ENCODE assay signal across 12 mouse cellular contexts in the genomic region with DNA sequence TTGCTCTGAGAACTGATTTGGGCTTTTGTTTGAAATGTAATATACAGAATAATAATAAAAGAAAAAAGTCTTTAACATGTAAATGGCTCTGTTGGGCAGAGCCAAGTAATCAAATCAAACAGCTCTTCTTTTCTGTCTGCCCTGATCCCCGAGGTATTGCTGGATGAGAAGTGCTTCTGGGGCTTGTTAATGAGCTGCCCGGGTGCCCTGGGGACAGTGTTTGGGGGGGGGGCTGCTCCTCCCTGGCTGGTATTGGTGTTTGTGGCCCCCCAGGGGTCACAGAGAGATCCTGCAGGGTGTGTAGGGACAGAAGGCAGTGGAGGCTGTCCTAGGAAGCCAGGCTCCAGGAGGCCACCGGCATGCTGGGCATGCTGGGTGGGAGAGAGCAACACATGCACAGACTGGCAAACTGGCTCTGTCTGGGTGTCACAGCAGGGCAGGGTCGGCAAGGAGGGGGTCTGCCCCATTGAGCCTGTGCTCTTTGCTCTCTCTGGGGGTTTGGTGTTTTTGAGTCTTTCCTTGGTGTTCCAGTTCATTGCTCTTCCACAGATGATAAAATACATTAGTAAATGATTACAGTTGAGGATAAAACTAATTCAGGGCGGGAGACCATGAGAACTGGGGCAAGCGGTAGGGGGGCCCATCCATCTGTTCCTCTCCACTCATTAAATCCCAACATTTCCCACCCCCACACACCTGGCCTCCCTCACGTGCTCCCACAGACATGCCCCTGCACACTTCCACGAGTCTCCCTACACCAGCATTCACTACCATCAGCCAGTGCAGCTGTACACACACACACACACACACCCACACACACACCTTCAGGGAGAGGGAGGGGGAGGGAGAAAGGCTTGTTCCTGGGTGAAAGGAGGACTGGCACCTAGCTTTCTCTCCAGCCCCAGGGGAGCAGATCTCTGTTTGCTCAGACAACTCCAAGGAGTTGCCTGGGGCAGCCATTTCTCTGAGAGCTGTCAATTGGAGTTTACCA.
DNase-seq lines count a peak whose midpoint lies in the region; ATAC-seq and TF ChIP-seq lines count a peak whose summit lies in the region.
"Had no signal": no experiment of that assay in that cellular context is flagged by ENCODE, and none has a peak within 500 bp of the region (broad histone marks: within the 10 kb centered on the region; RNA-seq: fewer than 3 reads in every experiment).

No protein-coding gene starts in this region.

- H3K4me2 ChIP-seq in forebrain, embryonic 16.5 days (ENCODE audit: low read length) = no peak overlapping the region
- H3K4me2 ChIP-seq in kidney, embryonic 16.5 days (replicated peaks; ENCODE audit: low read depth, low read length) = peak overlapping the region; percentile 16
- H3K4me2 ChIP-seq in neural tube, embryonic 14.5 days (ENCODE audit: low read depth, low read length) = no peak overlapping the region
- H3K4me2 ChIP-seq: intestine, embryonic 15.5 days had no signal

- no peak overlapping the region for H3K4me3 ChIP-seq in layer of hippocampus, adult 2 months
- H3K4me3 ChIP-seq in forebrain, embryonic 16.5 days (replicated peaks; ENCODE audit: low read length) = no peak overlapping the region
- H3K4me3 ChIP-seq in kidney, embryonic 16.5 days (ENCODE audit: low read length) = no peak overlapping the region
- no peak overlapping the region for H3K4me3 ChIP-seq in neural tube, embryonic 14.5 days (ENCODE audit: low read depth, low read length)
- H3K4me3 ChIP-seq: intestine, embryonic 15.5 days had no signal

- peak overlapping the region; percentile 36; the same call in 1 of the 2 replicates for H3K27ac ChIP-seq in layer of hippocampus, adult 2 months
- H3K27ac ChIP-seq in forebrain, embryonic 16.5 days (ENCODE audit: low read length) = no peak overlapping the region
- H3K27ac ChIP-seq in kidney, embryonic 16.5 days (ENCODE audit: low read length) = peak overlapping the region; percentile 88
- no peak overlapping the region for H3K27ac ChIP-seq in neural tube, embryonic 14.5 days (ENCODE audit: low read depth, low read length)
- H3K27ac ChIP-seq: intestine, embryonic 15.5 days had no signal

- no peaks in the 10 kb centered on the region for H3K27me3 ChIP-seq in forebrain, embryonic 16.5 days (replicated peaks; ENCODE audit: control insufficient read depth, insufficient read depth, low read length)
- no peaks in the 10 kb centered on the region for H3K27me3 ChIP-seq in kidney, embryonic 16.5 days (ENCODE audit: insufficient read depth, low read length)
- H3K27me3 ChIP-seq in neural tube, embryonic 14.5 days (ENCODE audit: control insufficient read depth, insufficient read depth, low read length) = no peaks in the 10 kb centered on the region
- H3K27me3 ChIP-seq: intestine, embryonic 15.5 days had no signal

- peak in 1 of 2 experiments; percentile 44 for DNase-seq in layer of hippocampus, adult 2 months (ENCODE audit: low spot score in 2 of 2)
- DNase-seq in layer of hippocampus, postnatal 25 days (ENCODE audit: extremely low spot score in 1 of 2, low spot score in 1 of 2) = no peak
- DNase-seq in lung, postnatal 10 days = no peak
- DNase-seq in ovary, postnatal 14 days (ENCODE audit: low spot score) = no peak
- DNase-seq in testis, postnatal 14 days (ENCODE audit: low spot score) = no peak
- DNase-seq: adrenal gland, postnatal 14 days; heart, adult 11 months; thymus, postnatal 4 days had no signal

- H3K36me3 ChIP-seq in forebrain, embryonic 16.5 days (ENCODE audit: control insufficient read depth, insufficient read depth) = no peaks in the 10 kb centered on the region
- no peaks in the 10 kb centered on the region for H3K36me3 ChIP-seq in kidney, embryonic 16.5 days (ENCODE audit: insufficient read depth, low read length)
- H3K36me3 ChIP-seq in neural tube, embryonic 14.5 days (ENCODE audit: control insufficient read depth, insufficient read depth, low read length) = no peaks in the 10 kb centered on the region
- H3K36me3 ChIP-seq: intestine, embryonic 15.5 days had no signal

- peak; percentile 56 for ATAC-seq in forebrain, embryonic 16.5 days
- ATAC-seq in kidney, embryonic 16.5 days (ENCODE audit: low FRiP score, low TSS enrichment) = peak; percentile 97
- peak; percentile 72 for ATAC-seq in neural tube, embryonic 14.5 days (ENCODE audit: low read depth)
- ATAC-seq: intestine, embryonic 15.5 days had no signal

- peaks cover 11% of the 10 kb centered on the region for H3K4me1 ChIP-seq in forebrain, embryonic 16.5 days (replicated peaks; ENCODE audit: control insufficient read depth, insufficient read depth, low read length)
- H3K4me1 ChIP-seq in kidney, embryonic 16.5 days (ENCODE audit: insufficient read depth, low read length) = peaks cover 12% of the 10 kb centered on the region
- H3K4me1 ChIP-seq in neural tube, embryonic 14.5 days (ENCODE audit: control insufficient read depth, insufficient read depth, low read length) = peaks cover 16% of the 10 kb centered on the region
- H3K4me1 ChIP-seq: intestine, embryonic 15.5 days had no signal

- no peak overlapping the region for H3K9ac ChIP-seq in forebrain, embryonic 16.5 days (replicated peaks; ENCODE audit: low read depth, low read length)
- H3K9ac ChIP-seq in kidney, embryonic 16.5 days (replicated peaks; ENCODE audit: low read length) = no peak overlapping the region
- no peak overlapping the region for H3K9ac ChIP-seq in neural tube, embryonic 14.5 days (replicated peaks; ENCODE audit: low read depth, low read length)
- H3K9ac ChIP-seq: intestine, embryonic 15.5 days had no signal

- H3K9me3 ChIP-seq in forebrain, embryonic 16.5 days (ENCODE audit: control insufficient read depth, low read length) = no peaks in the 10 kb centered on the region
- no peaks in the 10 kb centered on the region for H3K9me3 ChIP-seq in kidney, embryonic 16.5 days (ENCODE audit: low read length)
- H3K9me3 ChIP-seq in neural tube, embryonic 14.5 days (ENCODE audit: control insufficient read depth, low read length) = no peaks in the 10 kb centered on the region
- H3K9me3 ChIP-seq: intestine, embryonic 15.5 days had no signal

- WGBS in forebrain, embryonic 16.5 days = 8% methylated on average over 8 of the region's 8 CpGs
- 18% methylated on average over 8 of the region's 8 CpGs for WGBS in kidney, embryonic 16.5 days
- 15% methylated on average over 8 of the region's 8 CpGs for WGBS in neural tube, embryonic 14.5 days

- TF ChIP-seq CTCF in layer of hippocampus, adult 2 months (conservative IDR thresholded peaks at IDR 0.05) = no peak

Comparison
In these comparisons a context has a peak if more than half of its experiments do, and no peak if none do; other contexts are left out.
1. H3K27ac ChIP-seq: peak in layer of hippocampus, adult 2 months (single experiment) and kidney, embryonic 16.5 days (single experiment); none in forebrain, embryonic 16.5 days (single experiment) and neural tube, embryonic 14.5 days (single experiment).
2. Peak in every context shown above with its lines, with median percentiles within 50 percentile points of each other: ATAC-seq.